Mouse (Mus musculus): ENCODE measurements at regions not wholly inside any gene's neighbourhood (a gene's known extent, or its start where the extent isn't known, plus 50 kb on each side); places are given as distances from the start of the nearest gene placed in this dataset.

DNA sequence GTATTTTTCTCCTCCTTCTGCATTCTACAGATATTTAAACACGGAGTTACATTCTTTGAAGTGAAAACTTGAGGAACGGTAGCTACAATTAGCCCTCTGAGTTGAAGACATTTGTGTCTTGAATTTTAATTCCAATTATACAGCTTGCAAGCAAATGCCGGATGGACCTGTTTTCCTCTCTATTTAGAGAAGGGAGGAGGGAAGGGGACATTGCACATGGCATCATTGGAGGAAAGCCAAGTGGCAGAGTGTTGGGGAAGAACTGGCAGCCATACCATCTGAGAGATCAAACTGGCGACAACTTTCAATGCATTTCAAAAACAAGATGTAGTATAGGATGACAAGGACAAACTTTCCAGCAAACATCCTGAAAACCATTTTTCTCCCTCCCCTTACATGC lies 493.4 kb downstream of the Cenpc1 start:
- WGBS = 87% methylated on average over 4 of the region's 4 CpGs
- Histone ChIP-seq H3K27me3 (no peaks in the 10 kb centered on the region), H3K4me2 (replicated peaks) (no peak overlapping the region), H3K4me3 (no peak overlapping the region), H3K36me3 (no peaks in the 10 kb centered on the region), H3K9ac (no peak overlapping the region), H3K27ac (no peak overlapping the region), H3K9me3 (no peaks in the 10 kb centered on the region), H3K4me1 (no peaks in the 10 kb centered on the region)
- no peak for ATAC-seq (ENCODE audit: low FRiP score, low read depth)

DNA sequence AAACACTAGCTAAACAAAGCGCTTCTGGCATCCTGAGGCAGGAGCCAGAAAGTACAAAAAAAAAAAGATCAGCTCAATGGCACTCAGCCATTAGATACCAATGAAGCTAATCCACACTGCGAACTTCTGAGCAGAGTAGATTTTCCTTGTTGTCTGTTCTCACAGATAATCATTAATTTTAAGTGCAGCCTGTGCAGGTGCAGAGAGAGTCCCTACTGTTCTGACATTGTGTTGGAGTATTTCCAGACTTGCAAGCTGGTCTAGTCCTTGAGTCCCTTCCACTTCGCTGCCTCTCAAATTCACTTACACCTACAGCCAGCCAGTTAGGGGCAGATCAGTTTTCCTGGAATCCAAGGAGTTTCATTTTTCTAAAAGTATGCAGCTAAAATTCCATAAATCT lies 494.0 kb downstream of the Cenpc1 start:
- WGBS = 84% methylated on average over 3 of the region's 3 CpGs
- no peak for ATAC-seq (ENCODE audit: low FRiP score, low read depth)
- H3K27ac ChIP-seq = no peak overlapping the region
- no peaks in the 10 kb centered on the region for H3K27me3 ChIP-seq
- no peak overlapping the region for H3K9ac ChIP-seq
- no peak overlapping the region for H3K4me3 ChIP-seq
- H3K36me3 ChIP-seq = no peaks in the 10 kb centered on the region
- H3K9me3 ChIP-seq = no peaks in the 10 kb centered on the region
- H3K4me2 ChIP-seq (replicated peaks) = no peak overlapping the region
- H3K4me1 ChIP-seq = no peaks in the 10 kb centered on the region

DNA sequence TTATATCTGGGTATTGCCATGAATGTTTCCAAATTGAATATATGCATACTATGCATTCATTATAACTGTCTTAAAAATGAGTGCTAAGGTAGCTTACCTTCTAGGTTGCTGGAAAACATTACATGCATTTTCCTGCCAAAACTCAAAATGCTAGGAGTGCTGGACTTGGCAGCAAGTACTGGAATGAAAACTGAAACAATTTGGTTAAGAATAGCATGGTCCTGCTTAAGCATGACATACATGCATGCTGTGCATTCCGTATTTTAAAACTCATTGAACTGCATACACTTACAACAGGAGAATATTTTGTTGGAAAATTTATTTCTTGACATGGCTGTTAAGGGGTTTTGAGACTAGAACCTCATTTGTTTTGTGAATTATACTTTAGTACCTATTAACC lies 529.1 kb downstream of the Cenpc1 start:
- Histone ChIP-seq H3K9ac (no peak overlapping the region), H3K4me3 (no peak overlapping the region), H3K9me3 (no peaks in the 10 kb centered on the region), H3K4me1 (no peaks in the 10 kb centered on the region), H3K27ac (no peak overlapping the region), H3K4me2 (replicated peaks) (no peak overlapping the region), H3K27me3 (no peaks in the 10 kb centered on the region), H3K36me3 (no peaks in the 10 kb centered on the region)
- WGBS = 64% methylated on average over 1 of the region's 1 CpGs
- peak; percentile 67; the same call in 1 of the 2 replicates for ATAC-seq (ENCODE audit: low FRiP score, low read depth)

DNA sequence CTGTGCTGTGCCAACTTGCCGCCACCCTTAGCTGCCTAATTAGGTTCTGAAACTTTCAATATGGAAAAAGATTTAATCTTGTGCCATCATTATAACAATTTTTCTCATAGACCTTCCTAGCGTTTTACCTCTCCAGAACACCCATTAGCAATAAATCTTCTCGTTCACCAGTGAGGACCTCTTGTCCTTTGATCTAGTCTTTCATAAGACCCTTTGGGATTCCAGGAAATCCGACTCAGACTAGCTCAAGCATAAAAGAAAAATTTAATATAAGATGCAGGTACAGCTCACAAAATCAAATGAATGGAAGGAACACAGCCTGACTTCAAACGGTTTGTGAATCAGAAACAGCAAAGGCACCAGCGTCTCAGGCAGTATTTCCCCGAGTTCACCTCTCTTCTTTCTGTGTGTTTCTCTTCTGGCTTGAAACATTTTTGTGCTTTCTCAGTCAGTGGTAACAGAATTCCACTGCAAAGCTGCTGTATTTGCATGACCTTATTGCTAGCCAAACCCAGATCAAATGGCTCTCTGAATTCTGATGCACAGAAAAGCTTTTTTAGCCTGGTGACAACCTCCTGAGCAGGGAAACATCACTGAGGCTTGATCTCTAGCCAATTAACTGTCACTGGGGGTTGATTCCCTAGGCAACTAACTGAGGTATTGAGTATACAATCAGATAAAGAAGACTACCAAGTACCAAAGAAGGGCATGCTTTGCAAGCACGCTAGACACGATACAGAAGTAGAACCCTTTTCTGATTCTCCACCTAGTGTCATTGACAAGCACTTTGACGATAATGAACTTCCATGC lies 539.8 kb downstream of the Cenpc1 start:
- WGBS = 70% methylated on average over 10 of the region's 10 CpGs
- no peak overlapping the region for H3K27ac ChIP-seq
- ATAC-seq (ENCODE audit: low FRiP score, low read depth) = no peak
- no peaks in the 10 kb centered on the region for H3K9me3 ChIP-seq
- H3K27me3 ChIP-seq = no peaks in the 10 kb centered on the region
- no peaks in the 10 kb centered on the region for H3K4me1 ChIP-seq
- no peak overlapping the region for H3K4me2 ChIP-seq (replicated peaks)
- no peak overlapping the region for H3K9ac ChIP-seq
- H3K36me3 ChIP-seq = no peaks in the 10 kb centered on the region
- H3K4me3 ChIP-seq = no peak overlapping the region

DNA sequence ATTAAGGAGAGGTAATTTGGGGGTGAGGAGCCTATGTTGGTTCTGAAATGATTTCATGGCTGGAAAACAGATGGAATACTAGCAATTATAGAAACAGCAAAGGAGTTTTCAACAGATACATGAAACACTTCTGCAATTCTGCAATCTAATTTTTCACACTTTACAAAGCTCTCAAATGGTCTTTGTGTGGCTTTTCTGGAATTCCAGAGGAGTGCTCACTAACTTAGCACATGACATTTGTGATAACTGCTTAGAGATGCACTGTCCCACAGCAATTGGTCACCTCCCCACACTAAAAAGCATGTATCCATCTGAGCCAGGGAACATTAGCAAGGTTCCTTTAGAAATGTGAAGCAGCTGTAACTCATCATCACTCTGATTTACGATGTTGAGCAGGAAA lies 560.1 kb downstream of the Cenpc1 start:
- no peak overlapping the region for H3K4me2 ChIP-seq (replicated peaks)
- no peak overlapping the region for H3K27ac ChIP-seq
- WGBS = 86% methylated on average over 1 of the region's 1 CpGs
- no peaks in the 10 kb centered on the region for H3K36me3 ChIP-seq
- no peak overlapping the region for H3K9ac ChIP-seq
- no peaks in the 10 kb centered on the region for H3K27me3 ChIP-seq
- ATAC-seq (ENCODE audit: low FRiP score, low read depth) = no peak
- H3K4me3 ChIP-seq = no peak overlapping the region
- H3K9me3 ChIP-seq = no peaks in the 10 kb centered on the region
- no peaks in the 10 kb centered on the region for H3K4me1 ChIP-seq

DNA sequence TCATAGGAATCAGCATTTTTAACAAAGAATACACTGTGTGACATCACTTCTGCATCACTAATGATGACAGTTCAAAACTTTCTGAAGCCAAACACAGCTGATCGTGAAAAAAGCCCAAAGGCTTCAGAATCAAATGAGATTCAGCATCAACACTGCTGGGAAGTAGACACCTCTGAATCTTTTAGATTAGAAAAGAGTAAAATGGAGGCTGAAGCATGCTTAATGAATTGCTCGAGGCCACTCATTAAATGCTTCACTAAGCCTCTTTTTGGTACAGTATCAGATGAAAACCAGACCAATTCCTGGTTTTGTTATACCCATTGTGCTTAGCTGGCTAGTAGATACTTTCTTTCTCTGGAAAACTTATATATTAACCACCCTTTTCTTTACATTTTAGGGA lies 568.1 kb downstream of the Cenpc1 start:
- ATAC-seq (ENCODE audit: low FRiP score, low read depth) = no peak
- no peaks in the 10 kb centered on the region for H3K27me3 ChIP-seq

DNA sequence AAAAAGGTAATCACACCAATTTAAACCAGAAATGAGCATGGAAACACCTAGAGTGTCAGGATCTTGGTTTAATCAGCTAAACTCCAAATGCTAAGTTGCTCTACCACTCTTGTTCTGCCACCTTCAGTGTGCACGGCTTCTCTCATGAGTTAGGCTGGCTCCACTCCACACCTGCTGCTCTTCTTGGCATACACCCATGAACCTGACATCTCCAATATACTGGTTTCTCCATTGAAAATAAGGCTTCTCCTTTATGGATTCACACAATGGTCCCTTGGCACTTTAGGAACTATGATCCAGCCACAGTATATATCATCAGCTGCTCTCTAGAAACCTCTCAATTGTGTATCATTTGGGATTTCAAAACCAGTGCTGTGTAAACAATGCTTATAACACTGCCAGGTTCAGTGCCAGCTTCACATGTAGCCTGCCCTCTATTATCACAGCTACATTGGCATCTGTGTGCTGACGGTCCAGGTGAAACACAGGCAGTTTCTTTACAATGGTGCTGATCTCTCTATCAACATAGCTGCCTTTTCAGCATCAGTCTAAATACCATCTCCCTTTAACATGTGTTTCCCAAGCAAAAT lies 579.6 kb downstream of the Cenpc1 start:
- WGBS = 87% methylated on average over 2 of the region's 2 CpGs
- Histone ChIP-seq H3K27me3 (no peaks in the 10 kb centered on the region), H3K9ac (no peak overlapping the region), H3K4me1 (no peaks in the 10 kb centered on the region), H3K4me2 (replicated peaks) (no peak overlapping the region), H3K36me3 (no peaks in the 10 kb centered on the region), H3K9me3 (no peaks in the 10 kb centered on the region), H3K27ac (no peak overlapping the region), H3K4me3 (no peak overlapping the region)
- ATAC-seq (ENCODE audit: low FRiP score, low read depth) = no peak

More for the DNA sequence above, 568.1 kb downstream of the Cenpc1 start:
- Histone ChIP-seq H3K27ac (no peak overlapping the region), H3K36me3 (no peaks in the 10 kb centered on the region), H3K4me3 (no peak overlapping the region), H3K4me1 (no peaks in the 10 kb centered on the region), H3K4me2 (replicated peaks) (no peak overlapping the region), H3K9ac (no peak overlapping the region), H3K9me3 (no peaks in the 10 kb centered on the region)
- WGBS = 63% methylated on average over 2 of the region's 2 CpGs

DNA sequence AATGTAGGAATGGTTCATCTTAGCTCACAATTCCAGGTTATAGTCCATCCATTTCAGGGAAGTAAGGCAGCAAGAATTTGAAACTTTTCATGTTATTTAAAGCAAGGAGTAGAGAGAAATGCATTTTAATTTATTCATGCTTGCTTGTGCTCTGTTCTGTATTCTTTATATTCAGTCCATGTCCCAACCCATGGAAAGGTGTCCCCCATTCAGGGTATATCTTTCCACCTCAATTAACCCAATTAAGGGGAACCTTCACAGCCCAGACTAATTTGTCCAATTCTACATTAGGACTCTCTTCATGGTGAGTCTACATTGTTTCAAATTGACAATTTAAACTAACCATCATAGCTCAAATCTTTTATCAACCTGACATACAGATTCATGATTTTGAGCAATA lies 580.2 kb downstream of the Cenpc1 start:
- no peaks in the 10 kb centered on the region for H3K9me3 ChIP-seq

DNA sequence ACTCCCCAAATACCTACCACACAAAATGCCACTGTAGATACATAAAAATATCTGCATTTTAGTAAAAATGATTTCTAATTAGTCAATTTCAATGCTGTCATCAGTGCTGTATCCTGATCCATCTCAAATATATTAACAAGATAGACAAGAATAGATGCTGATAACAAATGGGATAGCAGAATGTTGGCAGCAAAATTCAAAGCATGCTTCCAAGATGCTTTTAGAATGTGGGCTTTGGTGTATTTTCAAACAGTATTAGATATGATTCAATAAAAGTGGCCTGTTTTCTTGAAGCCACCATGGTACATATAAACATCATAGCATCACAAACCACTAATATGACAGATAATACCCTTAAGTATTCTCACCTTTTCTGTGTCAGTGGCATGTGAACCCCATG lies 597.6 kb downstream of the Cenpc1 start:
- Histone ChIP-seq H3K36me3 (no peaks in the 10 kb centered on the region), H3K4me1 (no peaks in the 10 kb centered on the region), H3K9ac (no peak overlapping the region)

More for the DNA sequence above, 580.2 kb downstream of the Cenpc1 start:
- no peaks in the 10 kb centered on the region for H3K27me3 ChIP-seq
- H3K9ac ChIP-seq = no peak overlapping the region
- no peaks in the 10 kb centered on the region for H3K4me1 ChIP-seq
- H3K4me2 ChIP-seq (replicated peaks) = no peak overlapping the region
- H3K36me3 ChIP-seq = no peaks in the 10 kb centered on the region
- no peak overlapping the region for H3K27ac ChIP-seq
- no peak for ATAC-seq (ENCODE audit: low FRiP score, low read depth)
- H3K4me3 ChIP-seq = no peak overlapping the region

DNA sequence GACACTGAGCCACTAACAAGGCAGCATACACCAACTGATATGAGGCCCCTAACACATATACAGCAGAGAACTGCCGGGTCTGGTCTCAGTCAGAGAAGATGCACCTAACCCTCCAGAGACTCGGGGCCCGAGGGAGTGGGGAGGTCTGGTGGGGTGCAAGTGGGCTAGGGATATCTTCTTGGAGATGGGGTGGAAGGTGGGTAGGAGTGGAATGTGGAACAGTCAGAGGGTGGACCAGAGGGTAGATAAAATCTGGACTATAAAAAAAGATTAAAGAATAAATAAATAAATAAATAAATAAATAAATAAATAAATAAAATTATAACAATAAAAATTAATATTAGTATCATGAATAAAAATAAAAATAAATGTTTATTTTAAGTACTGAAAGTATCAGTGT lies 598.2 kb downstream of the Cenpc1 start:
- H3K27ac ChIP-seq = no peak overlapping the region
- WGBS = 91% methylated on average over 3 of the region's 3 CpGs
- no peaks in the 10 kb centered on the region for H3K27me3 ChIP-seq
- H3K4me2 ChIP-seq (replicated peaks) = no peak overlapping the region
- ATAC-seq (ENCODE audit: low FRiP score, low read depth) = no peak
- no peaks in the 10 kb centered on the region for H3K36me3 ChIP-seq
- no peaks in the 10 kb centered on the region for H3K4me1 ChIP-seq
- no peaks in the 10 kb centered on the region for H3K9me3 ChIP-seq
- H3K4me3 ChIP-seq = no peak overlapping the region
- no peak overlapping the region for H3K9ac ChIP-seq

More for the DNA sequence above, 597.6 kb downstream of the Cenpc1 start:
- no peak for ATAC-seq (ENCODE audit: low FRiP score, low read depth)
- no peak overlapping the region for H3K4me3 ChIP-seq
- no peak overlapping the region for H3K4me2 ChIP-seq (replicated peaks)
- no peak overlapping the region for H3K27ac ChIP-seq
- no peaks in the 10 kb centered on the region for H3K9me3 ChIP-seq
- H3K27me3 ChIP-seq = no peaks in the 10 kb centered on the region
